Comparison of ENCODE assay signal across 10 mouse cellular contexts in the genomic region with DNA sequence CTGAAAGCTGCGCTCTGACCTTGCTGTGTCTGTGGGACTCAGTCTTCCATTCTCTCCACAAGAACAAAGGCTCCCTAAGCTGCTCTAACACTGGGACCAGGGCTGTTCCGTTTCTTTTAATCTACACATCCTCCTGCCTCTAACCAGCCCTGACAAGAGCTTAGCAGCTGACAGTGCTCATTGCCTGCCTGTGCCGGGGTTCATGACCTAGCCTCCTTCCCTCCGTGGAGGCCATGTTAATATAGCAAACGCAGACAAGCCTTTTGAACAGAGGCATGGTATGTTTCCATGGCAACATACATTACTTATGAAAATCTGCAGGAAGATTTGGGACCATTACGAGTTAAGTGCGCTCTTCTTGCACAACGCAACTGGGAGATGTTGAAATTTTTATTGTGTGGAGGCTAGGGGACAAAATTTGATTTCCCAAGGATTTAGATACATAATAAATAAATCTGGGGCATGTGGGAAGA. TPM values are rescaled to one million over a fixed set of nuclear protein-coding genes. Genes with fewer than 3 reads are reported as not detected.
DNase-seq lines count a peak whose midpoint lies in the region; ATAC-seq and TF ChIP-seq lines count a peak whose summit lies in the region.
"Had no signal": no experiment of that assay in that cellular context is flagged by ENCODE, and none has a peak within 500 bp of the region (broad histone marks: within the 10 kb centered on the region; RNA-seq: fewer than 3 reads in every experiment).

No protein-coding gene starts in this region.

- H3K4me1 ChIP-seq in stomach, embryonic 14.5 days (ENCODE audit: control insufficient read depth, insufficient read depth, low read length), result peaks cover 9% of the 10 kb centered on the region
- H3K4me1 ChIP-seq in stomach, postnatal 0 days (replicated peaks; ENCODE audit: control insufficient read depth, insufficient read depth), result no peaks in the 10 kb centered on the region; the same call in 1 of the 2 replicates
- H3K4me1 ChIP-seq in hindbrain, embryonic 12.5 days, result peaks cover 52% of the 10 kb centered on the region
- H3K4me1 ChIP-seq in midbrain, embryonic 12.5 days, result peaks cover 46% of the 10 kb centered on the region
- H3K4me1 ChIP-seq in cerebellum, adult 2 months (ENCODE audit: control insufficient read depth, insufficient read depth, low read length), result no peaks in the 10 kb centered on the region
- no peaks in the 10 kb centered on the region for H3K4me1 ChIP-seq in kidney, adult 2 months (ENCODE audit: control insufficient read depth, insufficient read depth, low read length)

- no peak overlapping the region for H3K4me3 ChIP-seq in stomach, embryonic 14.5 days (ENCODE audit: low read depth, low read length)
- H3K4me3 ChIP-seq in stomach, postnatal 0 days (ENCODE audit: low read depth, low read length), result no peak overlapping the region
- no peak overlapping the region for H3K4me3 ChIP-seq in hindbrain, embryonic 12.5 days
- H3K4me3 ChIP-seq in midbrain, embryonic 12.5 days, result no peak overlapping the region
- no peak overlapping the region for H3K4me3 ChIP-seq in cerebellum, adult 2 months (replicated peaks; ENCODE audit: insufficient read depth, low read depth, low read length)
- H3K4me3 ChIP-seq in kidney, adult 2 months (ENCODE audit: insufficient read depth, low read depth, low read length), result no peak overlapping the region

- H3K9ac ChIP-seq in stomach, embryonic 14.5 days (replicated peaks; ENCODE audit: low read depth, low read length), result 0 out of 2 replicates have a peak overlapping the region, but pooled peaks have one; percentile 18
- no peak overlapping the region for H3K9ac ChIP-seq in stomach, postnatal 0 days (ENCODE audit: low read length)
- H3K9ac ChIP-seq in hindbrain, embryonic 12.5 days, result no peak overlapping the region
- H3K9ac ChIP-seq in midbrain, embryonic 12.5 days (replicated peaks), result no peak overlapping the region

- H3K36me3 ChIP-seq in stomach, embryonic 14.5 days (ENCODE audit: control insufficient read depth, insufficient read depth, low read length), result no peaks in the 10 kb centered on the region
- no peaks in the 10 kb centered on the region for H3K36me3 ChIP-seq in stomach, postnatal 0 days (ENCODE audit: control insufficient read depth, insufficient read depth, low read length)
- H3K36me3 ChIP-seq in hindbrain, embryonic 12.5 days, result peaks cover 19% of the 10 kb centered on the region
- H3K36me3 ChIP-seq in midbrain, embryonic 12.5 days, result peaks cover 18% of the 10 kb centered on the region
- no peaks in the 10 kb centered on the region for H3K36me3 ChIP-seq in kidney, adult 2 months (ENCODE audit: control insufficient read depth, insufficient read depth, low read length)

- TF ChIP-seq CTCF in stomach, postnatal 0 days (IDR thresholded peaks at IDR 0.05; ENCODE audit: low read depth), result no peak
- no peak for TF ChIP-seq CTCF in cerebellum, adult 2 months (IDR thresholded peaks at IDR 0.05; ENCODE audit: borderline replicate concordance, insufficient read depth, low read depth, low read length)
- TF ChIP-seq CTCF in kidney, adult 2 months (conservative IDR thresholded peaks at IDR 0.05; ENCODE audit: insufficient read depth, insufficient read length, low read depth, low read length), result no peak

- 28% methylated on average over 8 of the region's 8 CpGs for WGBS in stomach, embryonic 14.5 days
- 35% methylated on average over 8 of the region's 8 CpGs for WGBS in stomach, postnatal 0 days
- 17% methylated on average over 8 of the region's 8 CpGs for WGBS in hindbrain, embryonic 12.5 days
- 6% methylated on average over 8 of the region's 8 CpGs for WGBS in midbrain, embryonic 12.5 days
- whole genome bisulfite sequencing in cerebellum, adult 2 months, result 63% methylated on average over 8 of the region's 8 CpGs
- WGBS in kidney, adult 2 months, result 73% methylated on average over 8 of the region's 8 CpGs

- H3K9me3 ChIP-seq in stomach, embryonic 14.5 days (ENCODE audit: control insufficient read depth, low read depth, low read length), result no peaks in the 10 kb centered on the region
- no peaks in the 10 kb centered on the region for H3K9me3 ChIP-seq in stomach, postnatal 0 days (ENCODE audit: control insufficient read depth, low read length)
- H3K9me3 ChIP-seq in hindbrain, embryonic 12.5 days (replicated peaks), result no peaks in the 10 kb centered on the region
- H3K9me3 ChIP-seq in midbrain, embryonic 12.5 days, result no peaks in the 10 kb centered on the region

- peak; percentile 37; the same call in 1 of the 2 replicates for ATAC-seq in stomach, embryonic 14.5 days (ENCODE audit: insufficient number of reproducible peaks, insufficient read depth, low FRiP score, low read depth)
- ATAC-seq in stomach, postnatal 0 days (ENCODE audit: low FRiP score, low TSS enrichment), result no peak
- ATAC-seq in hindbrain, embryonic 12.5 days (ENCODE audit: low FRiP score), result peak; percentile 85
- peak; percentile 93 for ATAC-seq in midbrain, embryonic 12.5 days (ENCODE audit: low FRiP score, low read depth)

- H3K4me2 ChIP-seq in stomach, embryonic 14.5 days (replicated peaks; ENCODE audit: low read depth, low read length), result no peak overlapping the region
- no peak overlapping the region for H3K4me2 ChIP-seq in stomach, postnatal 0 days (replicated peaks; ENCODE audit: low read depth)
- peak overlapping the region; percentile 16; the same call in 1 of the 2 replicates for H3K4me2 ChIP-seq in hindbrain, embryonic 12.5 days (replicated peaks)
- H3K4me2 ChIP-seq in midbrain, embryonic 12.5 days (replicated peaks), result peak overlapping the region; percentile 8

- DNase-seq in stomach, postnatal 0 days (ENCODE audit: low spot score), result no peak
- DNase-seq in cerebellum, adult 11 months, result no peak
- no peak for DNase-seq in cerebellum, postnatal 25 days
- DNase-seq in cerebellum, adult 2 months, result no peak
- no peak for DNase-seq in kidney, adult 2 months
- DNase-seq: cerebellum, adult 8-10 months; layer of hippocampus, postnatal 36 days had no signal

- no peak overlapping the region for H3K27ac ChIP-seq in stomach, embryonic 14.5 days (ENCODE audit: low read length)
- no peak overlapping the region for H3K27ac ChIP-seq in stomach, postnatal 0 days (replicated peaks)
- peak overlapping the region; percentile 88 for H3K27ac ChIP-seq in hindbrain, embryonic 12.5 days
- peak overlapping the region; percentile 80 for H3K27ac ChIP-seq in midbrain, embryonic 12.5 days (replicated peaks)
- no peak overlapping the region for H3K27ac ChIP-seq in cerebellum, adult 2 months (ENCODE audit: insufficient read depth, low read length)
- H3K27ac ChIP-seq in kidney, adult 2 months (ENCODE audit: insufficient read depth, low read depth, low read length), result no peak overlapping the region

- H3K27me3 ChIP-seq in stomach, embryonic 14.5 days (ENCODE audit: control insufficient read depth, insufficient read depth, low read length), result no peaks in the 10 kb centered on the region
- H3K27me3 ChIP-seq in stomach, postnatal 0 days (ENCODE audit: control insufficient read depth, insufficient read depth, low read length), result no peaks in the 10 kb centered on the region
- no peaks in the 10 kb centered on the region for H3K27me3 ChIP-seq in hindbrain, embryonic 12.5 days
- peaks cover 64% of the 10 kb centered on the region for H3K27me3 ChIP-seq in midbrain, embryonic 12.5 days
- no peaks in the 10 kb centered on the region for H3K27me3 ChIP-seq in cerebellum, adult 2 months (ENCODE audit: control insufficient read depth, insufficient read depth, low read length)
- no peaks in the 10 kb centered on the region for H3K27me3 ChIP-seq in kidney, adult 2 months (replicated peaks; ENCODE audit: control insufficient read depth, insufficient read depth, low read length)

- no peak for TF ChIP-seq POLR2A in cerebellum, adult 2 months (IDR thresholded peaks at IDR 0.05; ENCODE audit: borderline replicate concordance, insufficient read depth, low read length)
- TF ChIP-seq POLR2A in kidney, adult 2 months (IDR thresholded peaks at IDR 0.05; ENCODE audit: low read depth, low read length), result no peak

- TF ChIP-seq EP300 in stomach, postnatal 0 days (optimal IDR thresholded peaks at IDR 0.05), result no peak

RNA-seq across cellular contexts. Expression of a gene that starts 40.3 kb away (rescaled TPM):
- polyA plus RNA-seq in stomach, embryonic 14.5 days (2014; fragmentation: Nextera tagmentation; extraction: Ambion mirVana), result 474 and 475 TPM in 2 replicates
- 331 and 433 TPM in 2 replicates for polyA plus RNA-seq in stomach, postnatal 0 days (2015; fragmentation: Nextera tagmentation; extraction: Ambion mirVana)
- 838 and 891 TPM in 2 replicates for polyA plus RNA-seq in hindbrain, embryonic 12.5 days (2016; fragmentation: Nextera tagmentation; extraction: Ambion mirVana)
- polyA plus RNA-seq in midbrain, embryonic 12.5 days (2016; fragmentation: Nextera tagmentation; extraction: Ambion mirVana), result 475 and 557 TPM in 2 replicates
- polyA plus RNA-seq in cerebellum, adult 2 months (2012; rRNA removed), result 24.9 and 25.4 TPM in 2 replicates
- 127 and 150 TPM in 2 replicates for polyA plus RNA-seq in kidney, adult 2 months (2012; rRNA removed)

RNA-seq across cellular contexts. Expression of a gene that starts 45.5 kb away (rescaled TPM):
- 4.9 and 6.1 TPM in 2 replicates for polyA plus RNA-seq in stomach, embryonic 14.5 days (2014; fragmentation: Nextera tagmentation; extraction: Ambion mirVana)
- polyA plus RNA-seq in stomach, postnatal 0 days (2015; fragmentation: Nextera tagmentation; extraction: Ambion mirVana), result 8.7 and 9.1 TPM in 2 replicates
- 103 and 105 TPM in 2 replicates for polyA plus RNA-seq in hindbrain, embryonic 12.5 days (2016; fragmentation: Nextera tagmentation; extraction: Ambion mirVana)
- 87.5 and 98.6 TPM in 2 replicates for polyA plus RNA-seq in midbrain, embryonic 12.5 days (2016; fragmentation: Nextera tagmentation; extraction: Ambion mirVana)
- 76.4 and 78.9 TPM in 2 replicates for polyA plus RNA-seq in cerebellum, adult 2 months (2012; rRNA removed)
- 1.8 and 2.4 TPM in 2 replicates for polyA plus RNA-seq in kidney, adult 2 months (2012; rRNA removed)

Comparison
In these comparisons a context has a peak if more than half of its experiments do, and no peak if none do; other contexts are left out.
1. H3K27ac ChIP-seq: peak in hindbrain, embryonic 12.5 days (single experiment) and midbrain, embryonic 12.5 days (single experiment); none in stomach, embryonic 14.5 days (single experiment), stomach, postnatal 0 days (single experiment), cerebellum, adult 2 months (single experiment) and kidney, adult 2 months (single experiment).
2. H3K4me2 ChIP-seq: peak in hindbrain, embryonic 12.5 days (single experiment) and midbrain, embryonic 12.5 days (single experiment); none in stomach, embryonic 14.5 days (single experiment) and stomach, postnatal 0 days (single experiment).